Mouse (Mus musculus): ENCODE measurements around the gene Enpp3.

Enpp3 gene

GRCm38 (mm10) chr10:24842676-24843075 is at the start of gene Enpp3:
Enpp3 (minus strand) TSS chr10:24842823.
- 91% methylated on average over 1 of the region's 1 CpGs for WGBS

GRCm38 (mm10) chr10:24888343-24888742 is 45.7 kb upstream of the Enpp3 start:
- WGBS: 92% methylated on average over 7 of the region's 7 CpGs

- WGBS: 86% methylated on average over 9 of the region's 9 CpGs
Measured at GRCm38 (mm10) chr10:24886008-24886407, 43.4 kb upstream of the Enpp3 start.

- 69% methylated on average over 4 of the region's 4 CpGs for WGBS
Measured at GRCm38 (mm10) chr10:24873624-24874023, 31.0 kb upstream of the Enpp3 start.

- WGBS: under 1% methylated on average over 36 of the region's 36 CpGs
Measured at GRCm38 (mm10) chr10:24869760-24870290, 27.2 kb upstream of the Enpp3 start, which contains the start of gene Med23. Med23 (plus strand) TSS chr10:24869986.

GRCm38 (mm10) chr10:24864434-24864833 is 21.8 kb upstream of the Enpp3 start:
- 73% methylated on average over 6 of the region's 6 CpGs for WGBS

- WGBS: 86% methylated on average over 2 of the region's 2 CpGs
Measured at GRCm38 (mm10) chr10:24863146-24863545, 20.5 kb upstream of the Enpp3 start.

- WGBS: 70% methylated on average over 2 of the region's 2 CpGs
Measured at GRCm38 (mm10) chr10:24841998-24842397, 625 bp downstream of the Enpp3 start.

- WGBS: 98% methylated on average over 4 of the region's 4 CpGs
Measured at GRCm38 (mm10) chr10:24840795-24841194, 1.8 kb downstream of the Enpp3 start.

- 61% methylated on average over 4 of the region's 4 CpGs for WGBS
Measured at GRCm38 (mm10) chr10:24836366-24837038, 6.1 kb downstream of the Enpp3 start.

- 15% methylated on average over 12 of the region's 12 CpGs for WGBS
Measured at GRCm38 (mm10) chr10:24835702-24836342, 6.8 kb downstream of the Enpp3 start.

- 60% methylated on average over 4 of the region's 4 CpGs for WGBS
Measured at GRCm38 (mm10) chr10:24834634-24835371, 7.8 kb downstream of the Enpp3 start.

GRCm38 (mm10) chr10:24832306-24832705 is 10.3 kb downstream of the Enpp3 start:
- WGBS: 86% methylated on average over 9 of the region's 9 CpGs

GRCm38 (mm10) chr10:24831377-24832095 is 11.1 kb downstream of the Enpp3 start:
- WGBS: 71% methylated on average over 15 of the region's 15 CpGs

GRCm38 (mm10) chr10:24830448-24830847 is 12.2 kb downstream of the Enpp3 start:
- WGBS: 93% methylated on average over 5 of the region's 5 CpGs

GRCm38 (mm10) chr10:24828136-24828535 is 14.5 kb downstream of the Enpp3 start:
- WGBS: 96% methylated on average over 4 of the region's 4 CpGs

- WGBS: 31% methylated on average over 6 of the region's 6 CpGs
Measured at GRCm38 (mm10) chr10:24826130-24826529, 16.5 kb downstream of the Enpp3 start.

- 68% methylated on average over 7 of the region's 7 CpGs for WGBS
Measured at GRCm38 (mm10) chr10:24825456-24826081, 17.1 kb downstream of the Enpp3 start.

GRCm38 (mm10) chr10:24824621-24825020 is 18.0 kb downstream of the Enpp3 start:
- WGBS: 64% methylated on average over 8 of the region's 8 CpGs

- WGBS: 67% methylated on average over 16 of the region's 16 CpGs
Measured at GRCm38 (mm10) chr10:24823697-24824535, 18.7 kb downstream of the Enpp3 start.
